Mouse (Mus musculus) hematopoietic multipotent progenitor cell, adult 10-12 weeks (in vitro differentiated cells): Measurements from ENCODE around the gene B9d2. TPM values are rescaled to one million over a fixed set of nuclear protein-coding genes. Genes with fewer than 3 reads are reported as not detected.

Experiments
- polyA plus RNA-seq: library from polyadenylated mRNA; stranded (reverse); fragments of >175 nt; gene quantifications from 2 replicates; pipeline ENCODE4 v1.2.3, GENCODE M21; 2012; ENCODE audit warnings: low replicate concordance

Gene B9d2
- polyA plus RNA-seq: 50.4 and 63.3 TPM in 2 replicates

GRCm38 (mm10) chr7:25680514-25681258 is at the start of gene B9d2:
B9d2 (plus strand) TSS chr7:25680780.

GRCm38 (mm10) chr7:25658657-25659472 is 21.7 kb upstream of the B9d2 start, which contains the start of the genes Bckdha and Exosc5:
Bckdha (minus strand) TSS chr7:25658981.
Exosc5 (plus strand) TSS chr7:25659164.

GRCm38 (mm10) chr7:25674719-25675300 is 5.8 kb upstream of the B9d2 start, which contains the start of gene Tmem91:
Tmem91 (minus strand) TSS chr7:25675166.

GRCm38 (mm10) chr7:25686680-25687531 is 6.3 kb downstream of the B9d2 start, which contains the start of gene Tgfb1:
Tgfb1 (plus strand) TSS chr7:25687002.

GRCm38 (mm10) chr7:25718788-25719417 is 38.3 kb downstream of the B9d2 start, which contains the start of gene Ccdc97:
Ccdc97 (minus strand) TSS chr7:25719088.

Other genes starting within 250 kb of the B9d2 start
- gene Ceacam1, start 203.2 kb upstream of the B9d2 start, polyA plus RNA-seq: 8.1 and 11.4 TPM in 2 replicates
- gene Ceacam2, start 140.9 kb upstream of the B9d2 start, polyA plus RNA-seq: 0.55 and 0.71 TPM in 2 replicates
- not detected in 2 replicates for gene Erich4, start 64.9 kb upstream of the B9d2 start, polyA plus RNA-seq
- 63.2 and 101 TPM in 2 replicates for gene Dmac2, start 61.4 kb upstream of the B9d2 start, polyA plus RNA-seq
- gene B3gnt8, start 54.1 kb upstream of the B9d2 start, polyA plus RNA-seq: 83.1 and 95.9 TPM in 2 replicates
- gene Bckdha, start 21.8 kb upstream of the B9d2 start, polyA plus RNA-seq: 61.9 and 69.5 TPM in 2 replicates
- gene Exosc5, start 21.6 kb upstream of the B9d2 start, polyA plus RNA-seq: 150 and 216 TPM in 2 replicates
- gene Tmem91, start 5.6 kb upstream of the B9d2 start, polyA plus RNA-seq: 1.2 and 2.2 TPM in 2 replicates
- gene Tgfb1, start 6.2 kb downstream of the B9d2 start, polyA plus RNA-seq: 805 and 1,492 TPM in 2 replicates
- 93.0 and 167 TPM in 2 replicates for gene Ccdc97, start 38.3 kb downstream of the B9d2 start, polyA plus RNA-seq
- gene Hnrnpul1, start 74.0 kb downstream of the B9d2 start, polyA plus RNA-seq: 236 and 253 TPM in 2 replicates
- 155 and 333 TPM in 2 replicates for gene Axl, start 107.9 kb downstream of the B9d2 start, polyA plus RNA-seq
- gene Cyp2s1, start 136.1 kb downstream of the B9d2 start, polyA plus RNA-seq: 2.1 and 2.3 TPM in 2 replicates
- not detected in 2 replicates for gene Cyp2b10, start 216.8 kb downstream of the B9d2 start, polyA plus RNA-seq